Mouse (Mus musculus) embryonic facial prominence, embryonic 13.5 days (tissue): ENCODE results near the gene Cntn4. TPM values are rescaled to one million over a fixed set of nuclear protein-coding genes. Genes with fewer than 3 reads are reported as not detected.

ENCODE experiments used
- ATAC-seq: fragments of 200-750 bp; cut with Nextera tagmentation; 2 replicates; pipeline ENCODE4 v1.8.0; 2017; ENCODE audit warnings: low read depth; ENCODE audit not compliant: insufficient number of reproducible peaks, insufficient read depth, low FRiP score, low TSS enrichment
- H3K27ac ChIP-seq: fragments of 300-500 bp; sonication (generic); 2 replicates; pipeline ENCODE4 v1.5.1; 2015; ENCODE audit warnings: moderate library complexity, mild to moderate bottlenecking, inconsistent platforms
- H3K27me3 ChIP-seq: fragments of 300-500 bp; sonication (generic); 2 replicates; pipeline ENCODE4 v1.6.1; 2015; ENCODE audit warnings: mild to moderate bottlenecking, inconsistent platforms
- H3K36me3 ChIP-seq: fragments of 300-500 bp; sonication (generic); 2 replicates; pipeline ENCODE4 v1.6.1; 2015; ENCODE audit warnings: mild to moderate bottlenecking, inconsistent platforms
- H3K4me1 ChIP-seq: fragments of 300-500 bp; sonication (generic); 2 replicates; pipeline ENCODE4 v1.6.1; 2015; ENCODE audit warnings: inconsistent platforms
- H3K4me2 ChIP-seq: fragments of 300-500 bp; sonication (generic); 2 replicates; pipeline ENCODE4 v1.6.1; 2015; ENCODE audit warnings: moderate library complexity, mild to moderate bottlenecking, inconsistent platforms
- H3K4me3 ChIP-seq: fragments of 300-500 bp; sonication (generic); 2 replicates; pipeline ENCODE4 v1.5.1; 2015; ENCODE audit warnings: mild to moderate bottlenecking, inconsistent platforms
- H3K9ac ChIP-seq: fragments of 300-500 bp; sonication (generic); 2 replicates; pipeline ENCODE4 v1.6.1; 2015; ENCODE audit warnings: mild to moderate bottlenecking, inconsistent platforms
- H3K9me3 ChIP-seq: fragments of 300-500 bp; sonication (generic); 2 replicates; pipeline ENCODE4 v1.6.1; 2016; ENCODE audit warnings: inconsistent platforms
- WGBS: fragments of 180-500 bp; shearing (Covaris S2); methylation state at CpG from one replicate; pipeline ENCODE4 v1.1.7; 2015; ENCODE audit warnings: mixed read lengths; 5-methylcytosine and 5-hydroxymethylcytosine counted together
- polyA plus RNA-seq: library from polyadenylated mRNA; unstranded; fragments of >200 nt; fragmentation: Nextera tagmentation; extraction: Ambion mirVana; gene quantifications from 2 replicates; pipeline ENCODE4 v1.2.1, GENCODE M21; 2015

The Cntn4 gene
- 13.3 and 14.5 TPM in 2 replicates for polyA plus RNA-seq

DNA sequence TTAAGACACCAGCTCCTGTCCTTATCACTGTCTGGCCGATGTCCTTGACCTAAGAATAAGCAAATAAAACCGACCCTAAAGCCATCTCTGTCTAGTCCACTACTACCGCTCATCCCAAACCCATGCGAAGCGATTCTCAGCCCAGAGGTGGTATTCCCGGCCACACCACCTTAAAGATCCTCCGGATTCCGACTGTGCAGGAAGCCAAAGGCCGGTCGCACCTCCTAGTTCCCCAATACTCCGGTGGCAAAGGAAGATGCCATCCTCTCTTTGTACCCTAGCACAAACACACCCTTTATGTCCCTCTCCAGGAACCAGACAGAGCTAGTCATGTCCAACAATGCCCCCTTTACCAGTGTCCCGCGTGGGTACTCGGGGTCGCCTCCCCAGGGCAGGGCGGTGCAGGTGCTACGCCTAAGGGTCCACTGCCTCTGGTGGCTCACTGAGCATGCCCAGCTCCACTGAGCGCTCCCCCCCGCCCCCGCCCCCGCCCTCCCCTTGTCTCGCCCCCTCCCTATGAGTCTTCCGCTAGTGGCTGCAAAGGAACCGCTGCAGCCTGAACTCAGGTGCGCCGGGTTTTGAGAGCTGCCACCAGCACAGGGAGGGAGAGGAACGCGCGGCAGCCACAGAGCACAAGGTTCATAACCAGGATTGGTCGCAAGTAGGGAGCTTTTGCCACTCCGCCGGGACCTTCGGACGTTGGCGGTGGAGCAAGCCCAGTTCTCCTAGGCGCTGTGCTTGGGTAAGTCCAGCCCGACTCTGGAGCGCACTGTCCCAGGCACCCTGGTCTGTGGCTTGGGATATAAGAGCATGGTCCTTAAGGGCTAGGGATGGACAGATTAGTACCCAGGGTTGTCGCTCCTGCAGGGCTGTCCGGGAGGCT, at the start of gene Cntn4:
Gene Cntn4 (plus strand): TSS at position 512 of the 883 bp plus-strand sequence.
- peaks cover 70% of the 10 kb centered on the region for H3K27me3 ChIP-seq

DNA sequence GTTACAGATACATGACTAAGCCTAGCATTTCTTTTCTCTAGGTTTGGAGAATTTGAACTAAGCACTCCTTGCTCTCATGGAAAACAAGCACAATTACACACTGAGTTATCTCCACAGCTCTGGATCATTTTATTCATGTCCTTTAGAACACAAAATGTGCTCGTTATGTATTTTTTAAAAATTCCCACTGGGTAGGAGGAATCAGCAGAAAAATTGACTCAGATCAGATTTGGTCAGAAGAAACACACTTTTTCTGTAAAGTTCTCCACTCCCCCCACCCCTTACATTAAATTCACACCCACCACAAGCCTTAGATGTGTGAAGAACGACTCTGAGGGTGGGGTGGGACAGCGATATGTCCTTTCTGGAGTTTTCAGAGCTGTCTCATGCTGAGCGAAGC, 3.2 kb upstream of the Cntn4 start:
- no peaks in the 10 kb centered on the region for H3K36me3 ChIP-seq
- H3K9ac ChIP-seq, result no peak overlapping the region
- H3K4me2 ChIP-seq, result no peak overlapping the region
- H3K27me3 ChIP-seq, result peaks cover 41% of the 10 kb centered on the region
- no peak overlapping the region for H3K4me3 ChIP-seq
- WGBS, result 67% methylated on average over 4 of the region's 4 CpGs
- no peak for ATAC-seq
- H3K9me3 ChIP-seq, result no peaks in the 10 kb centered on the region
- no peak overlapping the region for H3K27ac ChIP-seq
- peaks cover 21% of the 10 kb centered on the region for H3K4me1 ChIP-seq

More for the DNA sequence above, at the start of gene Cntn4:
- Histone ChIP-seq H3K36me3 (no peaks in the 10 kb centered on the region), H3K9me3 (no peaks in the 10 kb centered on the region), H3K4me2 (peak within 1 kb of the TSS; percentile 78), H3K9ac (peak within 1 kb of the TSS; percentile 61), H3K4me1 (peaks cover 21% of the 10 kb centered on the region), H3K4me3 (peak within 1 kb of the TSS; percentile 48), H3K27ac (no peak within 1 kb of the TSS)
- peak; percentile 71 for ATAC-seq
- 2% methylated on average over 40 of the region's 40 CpGs for WGBS

DNA sequence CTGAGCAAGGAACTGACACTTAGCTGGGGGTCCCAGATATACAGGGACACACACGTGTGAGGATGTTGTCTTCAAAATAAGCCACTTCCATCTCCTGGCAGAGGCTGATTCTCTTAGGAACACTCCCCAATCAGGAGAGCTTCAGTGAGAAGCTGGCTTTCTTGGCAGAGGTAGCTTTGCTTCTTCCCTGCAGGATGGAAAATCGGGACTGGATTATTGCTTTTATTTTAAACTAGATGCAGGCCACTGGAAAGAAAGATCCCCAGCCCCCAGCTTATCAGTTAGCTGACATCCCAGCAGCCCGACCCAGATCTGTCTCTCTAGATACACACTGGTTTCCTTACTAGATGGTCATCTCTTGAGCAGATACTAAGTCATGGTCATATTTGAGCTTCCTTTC, 2.4 kb upstream of the Cntn4 start:
- peaks cover 21% of the 10 kb centered on the region for H3K4me1 ChIP-seq
- H3K27ac ChIP-seq, result no peak overlapping the region
- H3K4me2 ChIP-seq, result no peak overlapping the region
- WGBS, result 28% methylated on average over 3 of the region's 3 CpGs
- H3K27me3 ChIP-seq, result peaks cover 49% of the 10 kb centered on the region
- no peak overlapping the region for H3K4me3 ChIP-seq
- H3K36me3 ChIP-seq, result no peaks in the 10 kb centered on the region
- ATAC-seq, result no peak
- no peak overlapping the region for H3K9ac ChIP-seq
- H3K9me3 ChIP-seq, result no peaks in the 10 kb centered on the region

DNA sequence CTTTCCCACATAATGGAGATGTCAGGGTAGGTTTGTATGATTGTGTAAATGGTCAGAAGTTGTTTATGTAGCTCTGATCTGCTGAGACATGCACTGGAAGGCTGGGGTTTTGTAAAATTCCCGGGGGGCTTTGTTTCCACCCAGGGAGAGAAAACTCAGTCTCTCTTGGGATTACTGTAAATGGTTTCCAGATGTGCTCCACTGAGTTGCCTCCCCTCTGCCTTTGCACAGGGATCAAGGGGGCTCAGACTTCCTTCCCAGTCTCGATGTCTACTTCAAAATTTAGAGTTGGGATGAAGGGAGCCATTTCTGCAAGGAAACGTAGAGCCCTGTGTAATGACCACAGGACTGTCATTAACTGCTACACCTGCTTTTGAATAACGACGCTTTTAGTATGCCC, 823 bp upstream of the Cntn4 start:
- ATAC-seq, result no peak
- Histone ChIP-seq H3K4me1 (peaks cover 21% of the 10 kb centered on the region), H3K27me3 (peaks cover 65% of the 10 kb centered on the region), H3K27ac (no peak overlapping the region), H3K9me3 (no peaks in the 10 kb centered on the region), H3K9ac (peak overlapping the region; percentile 61; the same call in 1 of the 2 replicates), H3K4me3 (peak overlapping the region; percentile 48), H3K4me2 (peak overlapping the region; percentile 78), H3K36me3 (no peaks in the 10 kb centered on the region)
- WGBS, result 6% methylated on average over 5 of the region's 5 CpGs

DNA sequence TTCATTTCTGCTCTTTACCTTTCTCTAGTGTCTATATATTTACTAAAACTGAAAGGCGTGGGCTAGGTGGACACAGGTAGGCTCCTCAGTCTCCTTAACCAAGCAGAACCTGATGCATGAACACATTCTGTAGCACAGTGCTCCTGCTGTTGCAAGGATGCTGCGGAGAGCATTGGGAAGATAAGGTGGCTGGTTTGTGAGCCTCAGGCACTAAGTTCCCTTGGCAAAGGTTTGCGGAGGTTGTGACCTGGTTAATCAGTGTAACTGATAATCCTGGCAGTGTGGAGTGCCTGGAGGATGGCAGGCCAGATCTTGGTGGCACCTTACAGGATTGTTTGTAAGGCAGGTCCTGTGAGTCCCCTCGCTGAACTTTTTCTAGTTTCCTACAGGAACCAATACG, 1.3 kb downstream of the Cntn4 start:
- peaks cover 21% of the 10 kb centered on the region for H3K4me1 ChIP-seq
- no peak for ATAC-seq
- 6% methylated on average over 5 of the region's 5 CpGs for WGBS
- H3K36me3 ChIP-seq, result no peaks in the 10 kb centered on the region
- H3K4me2 ChIP-seq, result peak overlapping the region; percentile 78
- peak overlapping the region; percentile 48 for H3K4me3 ChIP-seq
- H3K9me3 ChIP-seq, result no peaks in the 10 kb centered on the region
- 0 out of 2 replicates have a peak overlapping the region, but pooled peaks have one; percentile 32 for H3K9ac ChIP-seq
- peaks cover 71% of the 10 kb centered on the region for H3K27me3 ChIP-seq
- no peak overlapping the region for H3K27ac ChIP-seq

DNA sequence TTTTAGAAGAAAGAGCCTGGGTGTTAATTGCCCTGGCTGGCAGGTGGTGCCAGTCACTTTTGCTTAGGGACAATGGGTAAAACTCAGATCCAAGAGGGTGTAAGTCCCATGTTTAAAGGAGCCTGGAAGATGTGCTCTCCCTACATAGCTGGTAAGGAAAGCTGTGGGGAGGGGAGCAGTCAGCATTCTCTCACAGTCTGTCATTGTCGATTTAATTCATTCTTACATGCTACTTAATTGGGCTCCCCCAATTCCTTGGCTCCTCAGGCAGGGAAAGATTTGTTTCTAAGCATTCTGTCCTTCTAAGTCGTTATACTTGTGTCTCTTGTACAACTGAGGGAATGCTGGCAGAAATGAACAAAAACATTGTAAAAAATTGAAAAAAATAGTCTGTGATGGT, 4.0 kb downstream of the Cntn4 start:
- WGBS, result 47% methylated on average over 2 of the region's 2 CpGs
- no peak overlapping the region for H3K4me2 ChIP-seq
- no peaks in the 10 kb centered on the region for H3K36me3 ChIP-seq
- peaks cover 14% of the 10 kb centered on the region for H3K4me1 ChIP-seq
- no peak overlapping the region for H3K27ac ChIP-seq
- no peak overlapping the region for H3K4me3 ChIP-seq
- H3K9ac ChIP-seq, result no peak overlapping the region
- no peaks in the 10 kb centered on the region for H3K9me3 ChIP-seq
- peaks cover 65% of the 10 kb centered on the region for H3K27me3 ChIP-seq
- ATAC-seq, result no peak

DNA sequence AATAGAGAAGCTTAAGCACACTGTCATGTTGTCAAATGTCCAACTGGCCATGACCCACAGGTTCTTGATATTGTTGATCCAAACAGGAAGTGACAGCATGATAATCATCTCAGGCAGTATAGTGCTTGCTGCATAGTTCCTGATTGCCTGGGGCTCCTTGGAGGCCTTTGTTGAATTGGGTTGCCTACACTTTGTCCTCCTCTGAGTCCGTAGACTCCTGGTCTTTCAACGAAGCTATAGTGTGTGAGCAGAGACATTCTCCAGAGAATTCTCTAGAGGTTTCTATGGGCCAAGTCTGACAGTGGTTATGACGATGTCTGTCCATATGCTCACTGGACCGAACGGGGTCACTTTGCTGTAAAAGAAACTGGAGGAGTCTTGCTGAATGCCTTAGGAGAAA, 5.8 kb downstream of the Cntn4 start:
- Histone ChIP-seq H3K4me2 (no peak overlapping the region), H3K4me3 (no peak overlapping the region), H3K27me3 (peaks cover 48% of the 10 kb centered on the region), H3K36me3 (no peaks in the 10 kb centered on the region), H3K27ac (no peak overlapping the region), H3K9ac (no peak overlapping the region), H3K9me3 (no peaks in the 10 kb centered on the region), H3K4me1 (no peaks in the 10 kb centered on the region)
- no peak for ATAC-seq
- 82% methylated on average over 5 of the region's 5 CpGs for WGBS

DNA sequence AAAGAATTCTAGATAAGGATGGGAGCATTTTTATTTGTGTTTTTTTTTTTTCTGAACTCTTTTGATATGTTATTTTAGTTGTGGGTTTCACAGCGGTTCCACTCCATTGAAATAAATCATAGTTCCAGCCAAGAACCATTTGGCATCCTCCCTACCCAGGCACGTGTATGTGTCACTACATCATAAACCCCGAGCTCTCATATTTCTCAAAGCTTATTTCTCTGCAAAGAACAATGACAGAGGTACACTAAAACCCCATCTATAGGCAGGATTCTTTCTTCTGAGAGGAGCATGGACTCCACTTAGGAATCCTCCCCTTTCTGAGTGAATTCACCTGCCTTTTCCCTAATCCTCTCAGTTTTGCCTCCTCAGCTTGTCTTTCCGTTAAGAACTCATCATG, 6.7 kb downstream of the Cntn4 start:
- Histone ChIP-seq H3K9ac (no peak overlapping the region), H3K36me3 (no peaks in the 10 kb centered on the region), H3K4me3 (no peak overlapping the region), H3K27me3 (peaks cover 39% of the 10 kb centered on the region), H3K4me2 (no peak overlapping the region), H3K4me1 (no peaks in the 10 kb centered on the region), H3K9me3 (no peaks in the 10 kb centered on the region), H3K27ac (no peak overlapping the region)
- ATAC-seq, result no peak
- 44% methylated on average over 4 of the region's 4 CpGs for WGBS

DNA sequence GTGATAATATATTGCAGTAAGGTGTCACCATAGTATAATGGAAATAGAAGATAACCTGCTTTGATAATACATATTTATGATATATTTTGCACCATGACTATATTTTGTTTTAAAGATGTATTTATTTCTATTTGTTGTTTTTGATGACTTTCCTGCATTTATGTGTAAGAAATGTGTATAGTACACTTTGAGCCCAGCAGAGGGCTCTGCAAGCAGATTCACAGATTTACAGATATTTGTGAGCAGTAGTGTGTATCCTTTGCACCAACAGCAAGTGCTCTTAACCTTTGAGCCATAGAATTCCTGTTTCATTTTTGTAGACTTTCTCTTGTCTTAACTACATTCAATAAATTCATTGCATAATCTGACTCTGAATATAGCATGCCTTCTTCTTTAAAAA, 10.7 kb downstream of the Cntn4 start:
- no peak overlapping the region for H3K9ac ChIP-seq
- no peak overlapping the region for H3K4me3 ChIP-seq
- ATAC-seq, result no peak
- no peaks in the 10 kb centered on the region for H3K9me3 ChIP-seq
- no peaks in the 10 kb centered on the region for H3K4me1 ChIP-seq
- H3K27me3 ChIP-seq, result peaks cover 5% of the 10 kb centered on the region; the same call in 1 of the 2 replicates
- H3K36me3 ChIP-seq, result no peaks in the 10 kb centered on the region
- H3K27ac ChIP-seq, result no peak overlapping the region
- H3K4me2 ChIP-seq, result no peak overlapping the region

DNA sequence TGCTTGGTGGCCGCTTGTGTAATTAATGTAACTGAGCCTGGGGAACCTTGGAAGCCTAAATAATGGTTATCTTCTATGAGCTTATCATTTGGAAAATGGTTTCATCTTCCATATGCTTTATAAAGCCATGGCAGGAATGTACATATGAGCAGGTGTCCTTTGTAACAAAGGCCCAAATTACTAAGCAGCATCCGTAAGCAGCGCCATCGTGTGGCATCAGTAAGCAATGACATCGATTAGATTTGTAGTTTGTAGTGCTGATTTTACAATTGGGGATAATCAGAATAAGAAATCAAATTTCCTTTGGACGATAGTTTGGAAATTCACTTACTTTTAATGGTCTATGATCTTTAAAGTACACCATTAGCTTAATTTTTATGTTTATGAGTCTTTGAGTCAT, 64.6 kb downstream of the Cntn4 start:
- no peaks in the 10 kb centered on the region for H3K4me1 ChIP-seq
- H3K4me3 ChIP-seq, result no peak overlapping the region
- ATAC-seq, result no peak
- WGBS, result 24% methylated on average over 6 of the region's 6 CpGs
- H3K9me3 ChIP-seq, result no peaks in the 10 kb centered on the region
- H3K9ac ChIP-seq, result no peak overlapping the region
- no peaks in the 10 kb centered on the region for H3K27me3 ChIP-seq
- H3K4me2 ChIP-seq, result no peak overlapping the region
- H3K36me3 ChIP-seq, result no peaks in the 10 kb centered on the region
- no peak overlapping the region for H3K27ac ChIP-seq

DNA sequence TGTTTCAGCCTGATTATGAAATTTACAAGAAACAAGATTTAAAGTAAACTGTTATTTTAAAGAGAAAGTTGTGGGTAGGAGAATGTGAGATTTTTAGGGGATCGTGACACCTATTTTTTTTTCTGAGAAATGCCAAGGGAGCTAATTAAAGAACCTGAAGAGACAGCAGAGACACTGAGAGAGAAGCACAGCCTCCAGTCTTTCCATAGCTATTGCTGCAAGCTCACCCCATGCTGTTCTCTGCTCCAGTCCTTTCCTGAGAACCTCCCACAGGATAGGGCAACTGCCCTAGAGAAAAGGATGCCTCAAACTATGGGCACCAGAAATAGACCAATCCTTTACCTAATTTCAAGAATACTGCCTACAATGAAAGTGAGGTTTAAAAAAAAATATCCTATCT, 103.2 kb downstream of the Cntn4 start:
- no peak for ATAC-seq
- Histone ChIP-seq H3K9ac (no peak overlapping the region), H3K27ac (no peak overlapping the region), H3K4me1 (no peaks in the 10 kb centered on the region), H3K27me3 (no peaks in the 10 kb centered on the region), H3K4me2 (no peak overlapping the region), H3K36me3 (no peaks in the 10 kb centered on the region), H3K4me3 (no peak overlapping the region), H3K9me3 (no peaks in the 10 kb centered on the region)
- 74% methylated on average over 1 of the region's 1 CpGs for WGBS

DNA sequence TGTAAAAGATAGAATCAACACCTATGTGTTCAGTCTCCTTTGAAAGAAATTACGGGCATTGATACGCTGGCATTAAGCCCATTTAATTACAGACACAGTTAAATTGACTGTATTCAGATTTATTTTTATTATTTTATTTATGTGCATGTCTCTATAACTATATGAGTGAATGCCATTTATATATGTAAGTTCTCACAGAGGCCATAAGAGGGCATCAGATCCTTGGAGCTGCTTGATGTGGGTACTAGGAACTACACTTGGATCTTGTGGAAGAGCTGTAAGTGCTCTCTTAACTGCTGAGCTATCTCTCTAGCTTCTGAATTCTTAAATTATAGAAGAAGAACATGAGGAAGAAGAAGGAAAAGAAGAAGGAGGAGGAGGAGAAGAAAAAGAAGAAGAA, 111.0 kb downstream of the Cntn4 start:
- ATAC-seq, result no peak
- H3K9me3 ChIP-seq, result no peaks in the 10 kb centered on the region
- no peaks in the 10 kb centered on the region for H3K4me1 ChIP-seq
- H3K4me3 ChIP-seq, result no peak overlapping the region
- 94% methylated on average over 2 of the region's 2 CpGs for WGBS
- no peaks in the 10 kb centered on the region for H3K36me3 ChIP-seq
- H3K27ac ChIP-seq, result no peak overlapping the region
- H3K9ac ChIP-seq, result no peak overlapping the region
- H3K4me2 ChIP-seq, result no peak overlapping the region
- H3K27me3 ChIP-seq, result no peaks in the 10 kb centered on the region
